Mouse (Mus musculus) stomach, postnatal 0 days (tissue): Measurements from ENCODE around the gene Hoxd4. TPM values are rescaled to one million over a fixed set of nuclear protein-coding genes. Genes with fewer than 3 reads are reported as not detected.

Source experiments
- ATAC-seq: fragments of 200-750 bp; cut with Nextera tagmentation; 2 replicates; pipeline ENCODE4 v1.8.0; 2017; ENCODE audit not compliant: low FRiP score, low TSS enrichment
- DNase-seq: peaks from one replicate; pipeline ENCODE4 v3.0.0-alpha.2; 2016; ENCODE audit warnings: low spot score
- H3K27ac ChIP-seq: fragments of 300-500 bp; sonication (generic); replicated peaks from 2 replicates; pipeline ENCODE4 v1.5.1; 2014; ENCODE audit warnings: mild to moderate bottlenecking, control low read depth
- H3K27me3 ChIP-seq: fragments of 300-500 bp; sonication (generic); 2 replicates; pipeline ENCODE4 v1.6.1; 2014; ENCODE audit warnings: low read length; ENCODE audit not compliant: control insufficient read depth, insufficient read depth
- H3K36me3 ChIP-seq: fragments of 300-500 bp; sonication (generic); 2 replicates; pipeline ENCODE4 v1.6.1; 2014; ENCODE audit warnings: low read length, mixed read lengths; ENCODE audit not compliant: control insufficient read depth, insufficient read depth
- H3K4me1 ChIP-seq: fragments of 300-500 bp; sonication (generic); replicated peaks from 2 replicates; pipeline ENCODE4 v1.6.1; 2014; ENCODE audit warnings: antibody characterized with exemption; ENCODE audit not compliant: control insufficient read depth, insufficient read depth
- H3K4me2 ChIP-seq: fragments of 300-500 bp; sonication (generic); replicated peaks from 2 replicates; pipeline ENCODE4 v1.6.1; 2014; ENCODE audit warnings: low read depth, mild to moderate bottlenecking, control low read depth, moderate library complexity
- H3K4me3 ChIP-seq: fragments of 300-500 bp; sonication (generic); 2 replicates; pipeline ENCODE4 v1.5.1; 2014; ENCODE audit warnings: low read depth, low read length, control low read depth
- H3K9ac ChIP-seq: fragments of 300-500 bp; sonication (generic); 2 replicates; pipeline ENCODE4 v1.6.1; 2014; ENCODE audit warnings: mild to moderate bottlenecking, low read length, control low read depth, mixed read lengths
- H3K9me3 ChIP-seq: fragments of 300-500 bp; sonication (generic); 2 replicates; pipeline ENCODE4 v1.6.1; 2016; ENCODE audit warnings: low read length; ENCODE audit not compliant: control insufficient read depth
- CTCF ChIP-seq: IDR thresholded peaks from 2 replicates; pipeline ENCODE4 v1.5.1; 2016; ENCODE audit warnings: antibody characterized with exemption, low read depth, mild to moderate bottlenecking, moderate library complexity
- EP300 ChIP-seq: optimal IDR thresholded peaks from 2 replicates; pipeline ENCODE3; 2016; ENCODE audit warnings: antibody characterized with exemption
- WGBS: fragments of 180-500 bp; shearing (Covaris S2); extraction: QIAGEN DNeasy Blood & Tissue Kit; methylation state at CpG from one replicate; pipeline ENCODE4 v1.1.7; 2014; 5-methylcytosine and 5-hydroxymethylcytosine counted together
- polyA plus RNA-seq: library from polyadenylated mRNA; unstranded; fragments of >200 nt; fragmentation: Nextera tagmentation; extraction: Ambion mirVana; gene quantifications from 2 replicates; pipeline ENCODE4 v1.2.1, GENCODE M21; 2015

The Hoxd4 gene
- polyA plus RNA-seq, 1 experiment from 2014 or later = 0.08 TPM

DNA sequence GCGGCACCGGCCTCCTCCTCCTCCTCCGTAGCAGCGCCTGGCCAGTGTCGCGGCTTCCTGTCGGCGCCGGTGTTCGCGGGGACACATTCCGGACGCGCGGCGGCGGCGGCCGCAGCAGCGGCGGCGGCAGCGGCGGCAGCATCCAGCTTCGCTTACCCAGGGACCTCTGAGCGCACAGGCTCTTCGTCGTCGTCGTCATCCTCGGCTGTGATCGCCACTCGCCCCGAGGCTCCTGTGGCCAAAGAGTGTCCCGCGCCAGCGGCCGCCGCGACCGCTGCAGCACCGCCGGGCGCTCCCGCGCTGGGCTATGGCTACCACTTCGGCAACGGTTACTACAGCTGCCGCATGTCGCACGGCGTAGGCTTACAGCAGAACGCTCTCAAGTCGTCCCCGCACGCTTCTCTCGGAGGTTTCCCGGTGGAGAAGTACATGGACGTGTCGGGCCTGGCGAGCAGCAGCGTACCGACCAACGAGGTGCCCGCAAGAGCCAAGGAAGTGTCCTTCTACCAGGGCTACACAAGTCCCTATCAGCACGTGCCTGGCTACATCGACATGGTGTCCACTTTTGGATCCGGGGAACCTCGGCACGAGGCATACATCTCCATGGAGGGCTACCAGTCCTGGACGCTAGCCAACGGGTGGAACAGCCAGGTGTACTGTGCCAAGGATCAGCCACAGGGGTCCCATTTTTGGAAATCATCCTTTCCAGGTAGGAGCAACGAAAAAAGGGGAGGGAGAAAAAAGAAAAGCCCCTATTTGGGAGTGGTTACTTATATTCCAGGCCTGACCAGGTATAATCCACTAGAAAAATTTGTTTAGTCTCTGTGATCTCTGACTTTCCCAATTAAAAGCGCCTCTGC is 43.1 kb upstream of the Hoxd4 start:
- Histone ChIP-seq H3K9me3 (no peaks in the 10 kb centered on the region), H3K4me3 (peak overlapping the region; percentile 32), H3K27me3 (peaks cover 54% of the 10 kb centered on the region; the same call in 1 of the 2 replicates), H3K36me3 (no peaks in the 10 kb centered on the region), H3K27ac (no peak overlapping the region), H3K4me1 (no peaks in the 10 kb centered on the region), H3K9ac (no peak overlapping the region), H3K4me2 (peak overlapping the region; percentile 52)
- ATAC-seq (0 out of 2 replicates have a peak, but pooled peaks have one; percentile 29), DNase-seq (no peak)
- TF ChIP-seq EP300 = no peak
- no peak for TF ChIP-seq CTCF
- WGBS = 1% methylated on average over 69 of the region's 74 CpGs

DNA sequence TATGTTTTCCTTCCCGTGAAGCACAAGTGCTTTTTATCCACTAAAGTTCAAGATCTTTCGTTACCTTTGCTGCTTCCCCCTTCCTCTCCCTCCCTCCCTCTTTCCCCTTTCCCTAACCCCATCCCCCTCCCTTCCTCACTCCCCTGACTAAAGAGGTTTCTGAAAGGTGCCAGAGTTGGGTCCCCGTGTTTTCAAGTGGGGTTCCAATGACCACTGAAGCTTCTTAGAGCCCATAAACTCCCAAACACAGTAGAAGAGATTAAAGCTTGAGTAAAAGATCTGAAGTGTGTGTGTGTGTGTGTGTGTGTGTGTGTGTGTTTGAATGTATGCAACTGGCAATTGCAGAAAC is 42.5 kb upstream of the Hoxd4 start:
- H3K27ac ChIP-seq = no peak overlapping the region
- no peak for TF ChIP-seq EP300
- no peak for TF ChIP-seq CTCF
- DNase-seq = no peak

DNA sequence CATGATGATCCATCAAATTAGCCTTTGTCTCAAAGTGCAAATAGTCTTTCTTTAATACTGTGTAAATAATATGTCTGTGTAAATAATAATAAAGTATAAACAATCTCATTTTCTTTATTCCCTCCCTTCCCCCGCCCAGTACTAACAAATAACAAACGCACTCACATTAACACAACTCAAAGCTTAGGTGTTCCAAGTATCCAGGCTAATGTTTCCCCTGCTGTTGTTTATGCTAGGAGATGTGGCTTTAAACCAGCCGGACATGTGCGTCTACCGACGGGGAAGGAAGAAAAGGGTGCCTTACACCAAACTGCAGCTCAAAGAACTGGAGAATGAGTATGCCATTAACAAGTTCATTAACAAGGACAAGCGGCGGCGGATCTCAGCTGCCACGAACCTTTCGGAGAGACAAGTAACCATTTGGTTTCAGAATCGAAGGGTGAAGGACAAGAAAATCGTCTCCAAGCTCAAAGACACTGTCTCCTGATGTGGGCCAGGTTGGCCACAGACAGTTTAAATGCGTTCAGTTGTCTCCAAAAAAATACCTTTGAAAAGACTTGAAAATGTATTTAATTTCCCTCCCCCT is 42.0 kb upstream of the Hoxd4 start:
- TF ChIP-seq EP300 (no peak), CTCF (no peak)
- Histone ChIP-seq H3K27ac (no peak overlapping the region), H3K4me3 (no peak overlapping the region), H3K9ac (no peak overlapping the region), H3K4me1 (no peaks in the 10 kb centered on the region), H3K27me3 (peaks cover 52% of the 10 kb centered on the region; the same call in 1 of the 2 replicates), H3K4me2 (no peak overlapping the region), H3K36me3 (no peaks in the 10 kb centered on the region), H3K9me3 (no peaks in the 10 kb centered on the region)
- DNase-seq (no peak), ATAC-seq (no peak)
- 4% methylated on average over 14 of the region's 14 CpGs for WGBS

More for the DNA sequence above, 42.5 kb upstream of the Hoxd4 start:
- no peak overlapping the region for H3K9ac ChIP-seq
- H3K4me2 ChIP-seq = no peak overlapping the region
- H3K9me3 ChIP-seq = no peaks in the 10 kb centered on the region
- 3% methylated on average over 3 of the region's 3 CpGs for WGBS
- no peak for ATAC-seq
- no peaks in the 10 kb centered on the region for H3K36me3 ChIP-seq
- H3K4me3 ChIP-seq = no peak overlapping the region
- no peaks in the 10 kb centered on the region for H3K4me1 ChIP-seq
- peaks cover 53% of the 10 kb centered on the region; the same call in 1 of the 2 replicates for H3K27me3 ChIP-seq

DNA sequence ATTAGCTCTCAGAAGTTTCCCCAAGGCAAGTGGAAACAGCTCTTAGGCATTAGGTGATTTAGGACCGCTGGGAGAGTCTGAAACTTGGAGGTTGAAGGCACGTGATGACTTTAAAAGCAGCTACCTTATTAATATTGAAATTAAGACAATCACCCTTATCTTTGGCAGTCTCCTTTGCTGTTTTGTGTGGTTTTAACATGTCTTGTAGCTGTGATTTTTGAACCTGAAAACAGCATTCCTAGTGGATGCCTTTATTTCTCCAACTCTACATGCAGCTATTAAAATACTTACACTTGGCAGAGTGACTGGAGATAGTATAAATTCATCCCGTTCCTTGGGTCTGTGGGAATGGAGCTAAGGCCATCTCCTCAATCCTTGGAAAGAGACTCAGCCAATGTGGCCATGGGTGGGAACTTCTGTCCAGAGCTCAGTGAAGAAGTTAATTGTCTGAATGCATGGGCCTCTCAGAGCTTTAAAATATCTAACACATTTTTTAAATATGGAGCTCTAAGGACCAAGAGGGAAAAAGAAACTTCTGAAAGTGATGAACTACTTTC is 41.0 kb upstream of the Hoxd4 start:
- ATAC-seq (no peak), DNase-seq (no peak)
- Histone ChIP-seq H3K9me3 (no peaks in the 10 kb centered on the region), H3K36me3 (no peaks in the 10 kb centered on the region), H3K27ac (no peak overlapping the region), H3K4me3 (no peak overlapping the region), H3K9ac (no peak overlapping the region), H3K4me2 (no peak overlapping the region), H3K4me1 (no peaks in the 10 kb centered on the region), H3K27me3 (peaks cover 50% of the 10 kb centered on the region; the same call in 1 of the 2 replicates)
- TF ChIP-seq CTCF (no peak), EP300 (no peak)
- WGBS = 7% methylated on average over 3 of the region's 3 CpGs

DNA sequence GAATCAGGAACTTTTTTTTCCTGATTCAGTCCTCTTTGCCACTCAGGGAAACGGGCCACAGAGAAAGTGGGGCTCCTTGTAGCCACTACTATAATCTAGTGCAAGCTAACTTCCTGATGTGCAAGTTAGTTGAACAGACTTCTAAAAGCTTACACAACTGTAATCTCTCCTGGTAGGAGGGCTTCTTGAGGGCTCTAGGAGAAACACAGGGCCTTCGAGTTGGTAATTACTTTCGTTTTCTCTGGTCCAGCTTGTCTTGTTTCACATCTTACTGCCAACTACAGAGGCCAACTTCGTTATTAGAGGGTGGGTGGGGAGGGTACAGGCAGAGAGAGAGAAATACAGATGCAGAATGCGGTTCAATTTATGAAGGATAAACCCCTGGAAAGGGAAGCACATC is 39.9 kb upstream of the Hoxd4 start:
- Histone ChIP-seq H3K4me3 (no peak overlapping the region), H3K4me2 (no peak overlapping the region), H3K36me3 (no peaks in the 10 kb centered on the region), H3K9me3 (no peaks in the 10 kb centered on the region), H3K27ac (no peak overlapping the region), H3K27me3 (peaks cover 44% of the 10 kb centered on the region; the same call in 1 of the 2 replicates), H3K9ac (no peak overlapping the region), H3K4me1 (no peaks in the 10 kb centered on the region)
- 21% methylated on average over 5 of the region's 5 CpGs for WGBS
- ATAC-seq = no peak
- no peak for DNase-seq
- no peak for TF ChIP-seq CTCF
- no peak for TF ChIP-seq EP300
